Mouse (Mus musculus) bone marrow, adult 2 months (tissue): ENCODE results near the gene Sertad1.

Experiments
- CTCF ChIP-seq: fragments of 200-500 bp; IDR thresholded peaks from 2 replicates; pipeline ENCODE4 v1.5.1; 2011; ENCODE audit warnings: low read length, control low read depth; ENCODE audit not compliant: control insufficient read depth, insufficient read depth
- POLR2A ChIP-seq: fragments of 200-500 bp; IDR thresholded peaks from 2 replicates; pipeline ENCODE4 v1.6.1; 2011; ENCODE audit warnings: low read depth, mild to moderate bottlenecking, control low read depth, low read length, borderline replicate concordance; ENCODE audit not compliant: control insufficient read depth

DNA sequence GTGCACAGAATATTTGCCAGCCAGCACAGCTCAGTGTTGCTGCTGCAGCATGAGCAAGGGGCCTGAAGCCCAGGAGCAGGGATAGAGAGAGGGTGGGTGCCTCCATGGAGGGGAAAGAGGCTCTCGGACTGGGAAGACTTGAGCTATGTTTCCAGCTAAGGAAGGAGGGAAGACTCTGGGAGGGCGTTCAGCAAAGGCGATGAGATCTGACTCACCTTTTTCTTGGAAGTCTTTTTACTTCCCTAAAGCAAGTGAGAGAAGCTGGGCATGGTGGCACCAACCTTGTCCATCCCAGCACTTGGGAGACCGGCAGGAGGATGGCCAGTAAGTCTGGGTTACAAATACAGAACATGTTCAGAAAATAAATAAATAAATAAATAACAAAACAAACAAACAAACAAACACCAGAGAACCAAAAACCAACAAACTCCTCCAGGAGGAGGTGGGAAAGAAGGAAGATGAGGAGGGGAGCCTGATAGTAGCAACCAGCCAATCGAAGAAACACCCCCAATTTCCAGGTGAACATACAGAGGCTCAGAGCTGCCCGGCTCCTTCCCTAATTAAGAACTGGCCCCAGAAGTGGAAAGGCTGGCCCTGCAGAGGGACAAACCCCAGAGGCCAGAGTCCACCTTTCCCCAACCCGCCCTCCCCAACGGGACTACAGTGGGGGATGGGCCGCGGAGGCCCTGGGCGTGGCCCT is 5.6 kb upstream of the Sertad1 start:
- TF ChIP-seq POLR2A (no peak), CTCF (no peak)
